Mouse (Mus musculus) hindbrain, embryonic 14.5 days (tissue): ENCODE data around the gene Uhrf1bp1. TPM values are rescaled to one million over a fixed set of nuclear protein-coding genes. Genes with fewer than 3 reads are reported as not detected.

Source experiments
- ATAC-seq: fragments of 200-750 bp; cut with Nextera tagmentation; 2 replicates; pipeline ENCODE4 v1.8.0; 2017; ENCODE audit warnings: moderate number of reproducible peaks, mild to moderate bottlenecking, moderate TSS enrichment, moderate library complexity; ENCODE audit not compliant: low FRiP score
- DNase-seq: peaks from one replicate; pipeline ENCODE4 v3.0.0-alpha.2; 2015; ENCODE audit warnings: low spot score
- H3K27ac ChIP-seq: fragments of 300-500 bp; sonication (generic); 2 replicates; pipeline ENCODE4 v1.5.1; 2014; ENCODE audit warnings: mild to moderate bottlenecking, moderate library complexity
- H3K27me3 ChIP-seq: fragments of 300-500 bp; sonication (generic); 2 replicates; pipeline ENCODE4 v1.6.1; 2014; ENCODE audit warnings: mild to moderate bottlenecking, low read length, mixed read lengths; ENCODE audit not compliant: control insufficient read depth, insufficient read depth
- H3K36me3 ChIP-seq: fragments of 300-500 bp; sonication (generic); replicated peaks from 2 replicates; pipeline ENCODE4 v1.6.1; 2014; ENCODE audit not compliant: control insufficient read depth, insufficient read depth
- H3K4me1 ChIP-seq: fragments of 300-500 bp; sonication (generic); replicated peaks from 2 replicates; pipeline ENCODE4 v1.6.1; 2014; ENCODE audit warnings: antibody characterized with exemption, low read length, mixed read lengths; ENCODE audit not compliant: control insufficient read depth, insufficient read depth
- H3K4me2 ChIP-seq: fragments of 300-500 bp; sonication (generic); replicated peaks from 2 replicates; pipeline ENCODE4 v1.6.1; 2014; ENCODE audit warnings: mild to moderate bottlenecking, moderate library complexity
- H3K4me3 ChIP-seq: fragments of 300-500 bp; sonication (generic); replicated peaks from 2 replicates; pipeline ENCODE4 v1.5.1; 2014; ENCODE audit warnings: mild to moderate bottlenecking, low read length
- H3K9ac ChIP-seq: fragments of 300-500 bp; sonication (generic); 2 replicates; pipeline ENCODE4 v1.6.1; 2014
- H3K9me3 ChIP-seq: fragments of 300-500 bp; sonication (generic); 2 replicates; pipeline ENCODE4 v1.6.1; 2016; ENCODE audit warnings: low read length; ENCODE audit not compliant: control insufficient read depth
- WGBS: fragments of 180-500 bp; shearing (Covaris S2); extraction: QIAGEN DNeasy Blood & Tissue Kit; methylation state at CpG from one replicate; pipeline ENCODE4 v1.1.7; 2014; 5-methylcytosine and 5-hydroxymethylcytosine counted together
- polyA plus RNA-seq: library from polyadenylated mRNA; unstranded; fragments of >200 nt; fragmentation: Nextera tagmentation; extraction: Ambion mirVana; gene quantifications from 2 replicates; pipeline ENCODE4 v1.2.1, GENCODE M21; 2014

The Uhrf1bp1 gene
- polyA plus RNA-seq, 1 experiment from 2014 or later: 8.2 TPM

- Histone ChIP-seq H3K4me1 (peaks cover 8% of the 10 kb centered on the region; the same call in 1 of the 2 replicates), H3K9ac (no peak overlapping the region), H3K4me3 (no peak overlapping the region), H3K27me3 (no peaks in the 10 kb centered on the region), H3K27ac (peak overlapping the region; percentile 49; the same call in 1 of the 2 replicates), H3K4me2 (no peak overlapping the region), H3K36me3 (0 out of 2 replicates have a peak, but pooled peaks cover 3% of the 10 kb centered on the region), H3K9me3 (no peaks in the 10 kb centered on the region)
- no peak for DNase-seq
- WGBS: 64% methylated on average over 11 of the region's 11 CpGs
- ATAC-seq: 0 out of 2 replicates have a peak, but pooled peaks have one; percentile 27
Measured at GRCm38 (mm10) chr17:27922174-27922712, 66.0 kb downstream of the Uhrf1bp1 start.

- 93% methylated on average over 4 of the region's 4 CpGs for WGBS
- DNase-seq: no peak
- H3K27ac ChIP-seq: no peak overlapping the region
- H3K4me2 ChIP-seq: no peak overlapping the region
- H3K27me3 ChIP-seq: no peaks in the 10 kb centered on the region
- H3K9ac ChIP-seq: no peak overlapping the region
- peaks cover 8% of the 10 kb centered on the region; the same call in 1 of the 2 replicates for H3K4me1 ChIP-seq
- H3K4me3 ChIP-seq: no peak overlapping the region
- 0 out of 2 replicates have a peak, but pooled peaks cover 3% of the 10 kb centered on the region for H3K36me3 ChIP-seq
- no peak for ATAC-seq
- no peaks in the 10 kb centered on the region for H3K9me3 ChIP-seq
Measured at GRCm38 (mm10) chr17:27925054-27925453, 68.8 kb downstream of the Uhrf1bp1 start.

- Histone ChIP-seq H3K27me3 (no peaks in the 10 kb centered on the region), H3K4me3 (no peak overlapping the region), H3K4me1 (peaks cover 8% of the 10 kb centered on the region; the same call in 1 of the 2 replicates), H3K9me3 (no peaks in the 10 kb centered on the region), H3K4me2 (no peak overlapping the region), H3K36me3 (0 out of 2 replicates have a peak, but pooled peaks cover 3% of the 10 kb centered on the region), H3K27ac (no peak overlapping the region), H3K9ac (no peak overlapping the region)
- 78% methylated on average over 7 of the region's 7 CpGs for WGBS
- no peak for DNase-seq
- no peak for ATAC-seq
Measured at GRCm38 (mm10) chr17:27925504-27925903, 69.3 kb downstream of the Uhrf1bp1 start.

- DNase-seq (no peak), ATAC-seq (no peak)
- Histone ChIP-seq H3K4me1 (no peaks in the 10 kb centered on the region), H3K27ac (no peak overlapping the region), H3K9me3 (no peaks in the 10 kb centered on the region), H3K36me3 (no peaks in the 10 kb centered on the region), H3K4me2 (no peak overlapping the region), H3K4me3 (no peak overlapping the region), H3K9ac (no peak overlapping the region), H3K27me3 (no peaks in the 10 kb centered on the region)
- WGBS: 94% methylated on average over 5 of the region's 5 CpGs
Measured at GRCm38 (mm10) chr17:27930291-27930690, 74.0 kb downstream of the Uhrf1bp1 start.

GRCm38 (mm10) chr17:27931826-27932225 is 75.6 kb downstream of the Uhrf1bp1 start:
- H3K9ac ChIP-seq: no peak overlapping the region
- H3K36me3 ChIP-seq: no peaks in the 10 kb centered on the region
- H3K27ac ChIP-seq: no peak overlapping the region
- DNase-seq (no peak), ATAC-seq (no peak)
- no peaks in the 10 kb centered on the region for H3K27me3 ChIP-seq
- H3K4me3 ChIP-seq: no peak overlapping the region
- no peaks in the 10 kb centered on the region for H3K9me3 ChIP-seq
- H3K4me1 ChIP-seq: no peaks in the 10 kb centered on the region
- no peak overlapping the region for H3K4me2 ChIP-seq
- 91% methylated on average over 4 of the region's 4 CpGs for WGBS

GRCm38 (mm10) chr17:27934136-27934910 is 78.1 kb downstream of the Uhrf1bp1 start:
- ATAC-seq: no peak
- H3K27me3 ChIP-seq: no peaks in the 10 kb centered on the region
- no peaks in the 10 kb centered on the region for H3K36me3 ChIP-seq
- H3K27ac ChIP-seq: no peak overlapping the region
- DNase-seq: no peak
- H3K9me3 ChIP-seq: no peaks in the 10 kb centered on the region
- WGBS: 93% methylated on average over 10 of the region's 10 CpGs
- H3K9ac ChIP-seq: no peak overlapping the region
- 0 out of 2 replicates have a peak, but pooled peaks cover 3% of the 10 kb centered on the region for H3K4me1 ChIP-seq
- no peak overlapping the region for H3K4me3 ChIP-seq
- H3K4me2 ChIP-seq: no peak overlapping the region

GRCm38 (mm10) chr17:27935091-27935490 is 78.8 kb downstream of the Uhrf1bp1 start:
- WGBS: 89% methylated on average over 3 of the region's 3 CpGs
- ATAC-seq: no peak
- no peak overlapping the region for H3K4me2 ChIP-seq

GRCm38 (mm10) chr17:27937054-27937615 is 80.9 kb downstream of the Uhrf1bp1 start:
- WGBS: 92% methylated on average over 4 of the region's 4 CpGs
- H3K27ac ChIP-seq: no peak overlapping the region
- H3K9me3 ChIP-seq: no peaks in the 10 kb centered on the region
- no peak overlapping the region for H3K9ac ChIP-seq
- DNase-seq (no peak), ATAC-seq (no peak)
- H3K36me3 ChIP-seq: no peaks in the 10 kb centered on the region
- H3K4me2 ChIP-seq: no peak overlapping the region
- H3K4me3 ChIP-seq: no peak overlapping the region
- H3K4me1 ChIP-seq: peaks cover 3% of the 10 kb centered on the region; the same call in 1 of the 2 replicates
- no peaks in the 10 kb centered on the region for H3K27me3 ChIP-seq

More at GRCm38 (mm10) chr17:27935091-27935490, 78.8 kb downstream of the Uhrf1bp1 start:
- Histone ChIP-seq H3K9ac (no peak overlapping the region), H3K9me3 (no peaks in the 10 kb centered on the region), H3K36me3 (no peaks in the 10 kb centered on the region), H3K27me3 (no peaks in the 10 kb centered on the region), H3K4me3 (no peak overlapping the region), H3K27ac (no peak overlapping the region), H3K4me1 (peaks cover 3% of the 10 kb centered on the region; the same call in 1 of the 2 replicates)
- no peak for DNase-seq

GRCm38 (mm10) chr17:27938121-27938754 is 82.0 kb downstream of the Uhrf1bp1 start:
- Histone ChIP-seq H3K27ac (no peak overlapping the region), H3K9ac (no peak overlapping the region), H3K9me3 (no peaks in the 10 kb centered on the region), H3K4me3 (no peak overlapping the region), H3K36me3 (no peaks in the 10 kb centered on the region), H3K27me3 (no peaks in the 10 kb centered on the region), H3K4me1 (peaks cover 3% of the 10 kb centered on the region; the same call in 1 of the 2 replicates), H3K4me2 (no peak overlapping the region)
- ATAC-seq (no peak), DNase-seq (no peak)
- 88% methylated on average over 12 of the region's 12 CpGs for WGBS
